Mouse (Mus musculus) embryonic fibroblast, embryonic 13.5 days (primary cell): Measurements from ENCODE around the gene Cd44.

Experiments
- CTCF ChIP-seq: IDR thresholded peaks from 2 replicates; pipeline ENCODE4 v1.5.1; 2011; ENCODE audit warnings: mild to moderate bottlenecking, control low read depth, low read length, moderate library complexity, borderline replicate concordance; ENCODE audit not compliant: insufficient read depth
- POLR2A ChIP-seq: IDR thresholded peaks from 2 replicates; pipeline ENCODE4 v1.6.1; 2011; ENCODE audit warnings: low read depth, mild to moderate bottlenecking, control low read depth, low read length, moderate library complexity

DNA sequence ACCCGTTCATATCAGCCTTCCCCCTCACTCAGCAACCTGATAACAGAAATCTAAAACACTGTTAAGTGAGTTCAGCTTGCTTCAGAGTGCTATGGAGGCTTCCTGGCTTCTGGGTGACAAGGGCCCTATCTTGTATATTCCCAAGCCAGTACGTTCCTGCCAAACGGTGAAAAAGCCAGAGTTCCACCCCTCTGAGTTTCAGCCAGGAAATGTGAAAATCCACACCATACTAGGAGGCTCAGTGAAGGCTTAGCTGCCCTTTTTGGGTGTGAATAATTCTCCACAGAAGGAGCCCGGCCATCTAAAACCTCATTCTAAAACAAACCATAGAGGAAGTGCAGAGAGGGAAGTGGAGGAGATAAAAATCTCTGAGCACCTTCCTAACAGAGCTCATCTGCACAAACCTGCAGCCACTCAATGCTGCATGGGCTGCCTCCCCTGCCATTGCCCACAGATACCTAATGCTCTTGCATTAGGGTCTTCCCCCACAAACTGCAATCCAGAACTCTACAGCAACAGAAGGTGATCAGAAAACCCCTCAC is 49.5 kb downstream of the Cd44 start:
- TF ChIP-seq CTCF (no peak), POLR2A (no peak)
